In the genomic region with DNA sequence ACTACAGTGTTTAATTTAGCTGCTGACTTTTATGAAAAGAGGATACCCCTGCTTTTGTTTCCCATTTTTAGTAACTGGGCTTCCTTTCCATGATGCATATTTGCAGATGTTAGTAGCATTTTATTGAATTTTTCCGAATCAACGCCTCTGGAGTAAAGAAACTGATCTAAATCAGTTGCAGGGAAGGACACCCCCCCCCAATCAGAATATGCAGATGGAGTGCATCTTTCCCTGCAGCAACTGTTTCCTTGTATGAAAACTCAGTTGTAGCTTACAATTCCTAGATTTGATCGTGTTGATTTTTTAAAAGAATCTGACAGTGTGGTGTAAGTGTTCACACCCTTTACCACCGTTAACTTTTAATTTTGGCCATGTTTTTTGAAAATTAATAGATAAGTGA, we compare ENCODE assay signal across 11 mouse cellular contexts. TPM values are rescaled to one million over a fixed set of nuclear protein-coding genes. Genes with fewer than 3 reads are reported as not detected.
DNase-seq lines count a peak whose midpoint lies in the region; ATAC-seq lines count a peak whose summit lies in the region.
"Had no signal": no experiment of that assay in that cellular context is flagged by ENCODE, and none has a peak within 500 bp of the region (broad histone marks: within the 10 kb centered on the region; RNA-seq: fewer than 3 reads in every experiment).

No protein-coding gene starts in this region.

- no peaks in the 10 kb centered on the region for H3K9me3 ChIP-seq in heart, embryonic 14.5 days (ENCODE audit: control insufficient read depth, low read length)
- no peaks in the 10 kb centered on the region for H3K9me3 ChIP-seq in hindbrain, embryonic 15.5 days
- no peaks in the 10 kb centered on the region for H3K9me3 ChIP-seq in midbrain, embryonic 14.5 days (ENCODE audit: control insufficient read depth, low read length)

- H3K27ac ChIP-seq in heart, embryonic 14.5 days (replicated peaks in 1 of 2; ENCODE audit: control insufficient read depth in 1 of 2, insufficient read depth in 1 of 2, low read depth in 2 of 2, low read length in 2 of 2): no peak overlapping the region
- no peak overlapping the region for H3K27ac ChIP-seq in brown adipose tissue, adult 24 weeks (replicated peaks; ENCODE audit: low read depth, low read length)
- H3K27ac ChIP-seq in hindbrain, embryonic 15.5 days (replicated peaks): no peak overlapping the region
- no peak overlapping the region for H3K27ac ChIP-seq in midbrain, embryonic 14.5 days (replicated peaks; ENCODE audit: low read depth, low read length)

- peaks cover 0 to 8% of the 10 kb centered on the region in 2 experiments; a peak in 2 of 4 replicates for H3K4me1 ChIP-seq in heart, embryonic 14.5 days (ENCODE audit: control insufficient read depth in 2 of 2, insufficient read depth in 2 of 2, low read length in 2 of 2)
- H3K4me1 ChIP-seq in brown adipose tissue, adult 24 weeks (ENCODE audit: control insufficient read depth, insufficient read depth, insufficient read length, low read length): no peaks in the 10 kb centered on the region; the same call in 1 of the 2 replicates
- H3K4me1 ChIP-seq in hindbrain, embryonic 15.5 days (replicated peaks): peaks cover 20% of the 10 kb centered on the region
- H3K4me1 ChIP-seq in midbrain, embryonic 14.5 days (ENCODE audit: control insufficient read depth, insufficient read depth, low read length): peaks cover 12% of the 10 kb centered on the region

- peak overlapping the region; percentile 91 for H3K9ac ChIP-seq in heart, embryonic 14.5 days (ENCODE audit: low read length)
- 0 out of 2 replicates have a peak overlapping the region, but pooled peaks have one; percentile 87 for H3K9ac ChIP-seq in hindbrain, embryonic 15.5 days
- peak overlapping the region; percentile 77 for H3K9ac ChIP-seq in midbrain, embryonic 14.5 days (replicated peaks; ENCODE audit: low read length)

- no peak for DNase-seq in heart, postnatal 4 days
- DNase-seq in midbrain, embryonic 14.5 days: no peak
- DNase-seq in thymus, postnatal 0 days (ENCODE audit: low spot score): no peak
- DNase-seq in frontal cortex, postnatal 25 days (ENCODE audit: low spot score in 2 of 2): no peak
- DNase-seq in gastrocnemius, postnatal 10 days: no peak
- DNase-seq: thymus, postnatal 14 days had no signal

- no peaks in the 10 kb centered on the region for H3K36me3 ChIP-seq in heart, embryonic 14.5 days (ENCODE audit: control insufficient read depth, insufficient read depth, low read length)
- no peaks in the 10 kb centered on the region for H3K36me3 ChIP-seq in hindbrain, embryonic 15.5 days
- no peaks in the 10 kb centered on the region for H3K36me3 ChIP-seq in midbrain, embryonic 14.5 days (ENCODE audit: control insufficient read depth, insufficient read depth, low read length)

- H3K27me3 ChIP-seq in heart, embryonic 14.5 days (ENCODE audit: control insufficient read depth, insufficient read depth, low read length): no peaks in the 10 kb centered on the region
- no peaks in the 10 kb centered on the region for H3K27me3 ChIP-seq in hindbrain, embryonic 15.5 days
- no peaks in the 10 kb centered on the region for H3K27me3 ChIP-seq in midbrain, embryonic 14.5 days (ENCODE audit: control insufficient read depth, insufficient read depth, low read length)

- ATAC-seq in heart, embryonic 14.5 days (ENCODE audit: insufficient number of reproducible peaks, insufficient read depth, low FRiP score, low read depth): no peak
- no peak for ATAC-seq in hindbrain, embryonic 15.5 days (ENCODE audit: low FRiP score, low read depth)
- ATAC-seq in midbrain, embryonic 14.5 days (ENCODE audit: low FRiP score, low TSS enrichment): no peak

- 59% methylated on average over 4 of the region's 4 CpGs for WGBS in heart, embryonic 14.5 days
- 31% methylated on average over 4 of the region's 4 CpGs for WGBS in hindbrain, embryonic 15.5 days
- 41% methylated on average over 4 of the region's 4 CpGs for WGBS in midbrain, embryonic 14.5 days

- peak overlapping the region; percentile 72 for H3K4me2 ChIP-seq in heart, embryonic 14.5 days (ENCODE audit: low read length)
- H3K4me2 ChIP-seq in hindbrain, embryonic 15.5 days: peak overlapping the region; percentile 77
- peak overlapping the region; percentile 67 for H3K4me2 ChIP-seq in midbrain, embryonic 14.5 days (ENCODE audit: low read length)

- H3K4me3 ChIP-seq in heart, embryonic 14.5 days (ENCODE audit: control insufficient read depth in 1 of 2, insufficient read depth in 1 of 2, low read depth in 1 of 2, low read length in 2 of 2): peak overlapping the region in 1 of 2 experiments; percentile 93; a peak in 2 of 4 replicates
- peak overlapping the region; percentile 27 for H3K4me3 ChIP-seq in brown adipose tissue, adult 24 weeks (ENCODE audit: insufficient read depth, low read depth, low read length)
- peak overlapping the region; percentile 89 for H3K4me3 ChIP-seq in hindbrain, embryonic 15.5 days
- peak overlapping the region; percentile 96 for H3K4me3 ChIP-seq in midbrain, embryonic 14.5 days (replicated peaks; ENCODE audit: low read depth, low read length)

RNA-seq across cellular contexts. Expression of a gene that starts 2.0 kb away (rescaled TPM):
- 15.6 and 17.1 TPM in 2 replicates for polyA plus RNA-seq in heart, embryonic 14.5 days (2014; fragmentation: Nextera tagmentation; extraction: Ambion mirVana)
- 10 to 100 TPM; 22.7 to 23.3 TPM for total RNA-seq in heart, postnatal 4 days (2021)
- 27.0 and 28.8 TPM in 2 replicates for polyA plus RNA-seq in brown adipose tissue, adult 24 weeks (2012; ENCODE audit: insufficient read depth, insufficient read length, missing spikeins)
- polyA plus RNA-seq in hindbrain, embryonic 15.5 days (2015; fragmentation: Nextera tagmentation; extraction: Ambion mirVana): 50.0 and 53.3 TPM in 2 replicates
- 58.4 and 67.3 TPM in 2 replicates for polyA plus RNA-seq in midbrain, embryonic 14.5 days (2014; fragmentation: Nextera tagmentation; extraction: Ambion mirVana)
- 8.9 and 10.0 TPM in 2 replicates for polyA plus RNA-seq in thymus, postnatal 0 days (2015; fragmentation: Nextera tagmentation; extraction: Ambion mirVana)
- 10 to 100 TPM; 24.0 to 24.4 TPM for total RNA-seq in gastrocnemius, postnatal 10 days (2021)

RNA-seq across cellular contexts. Expression of a gene that starts 34.1 kb away (rescaled TPM):
- not detected in 2 replicates for polyA plus RNA-seq in heart, embryonic 14.5 days (2014; fragmentation: Nextera tagmentation; extraction: Ambion mirVana)
- total RNA-seq in heart, postnatal 4 days (2021): not detected
- polyA plus RNA-seq in brown adipose tissue, adult 24 weeks (2012; ENCODE audit: insufficient read depth, insufficient read length, missing spikeins): not detected in 2 replicates
- polyA plus RNA-seq in hindbrain, embryonic 15.5 days (2015; fragmentation: Nextera tagmentation; extraction: Ambion mirVana): not detected in 2 replicates
- not detected in 2 replicates for polyA plus RNA-seq in midbrain, embryonic 14.5 days (2014; fragmentation: Nextera tagmentation; extraction: Ambion mirVana)
- polyA plus RNA-seq in thymus, postnatal 0 days (2015; fragmentation: Nextera tagmentation; extraction: Ambion mirVana): not detected in 2 replicates
- total RNA-seq in gastrocnemius, postnatal 10 days (2021): not detected
- total RNA-seq: granulocyte monocyte progenitor cell, adult 5-6 weeks; megakaryocyte-erythroid progenitor cell, adult 5-6 weeks had no signal
